Mouse (Mus musculus) spleen, postnatal 10 days (tissue): ENCODE measurements around the gene Fitm2.

Experiments
- DNase-seq, 2 experiments: peaks; one replicate each; pipeline ENCODE4 v3.0.0; 2021 to 2022; ENCODE audit warnings: low spot score in 2 of 2

The Fitm2 gene

GRCm38 (mm10) chr2:163472466-163472851 is at the start of gene Fitm2:
Gene Fitm2 (minus strand): TSS chr2:163472629.
- DNase-seq = peak; percentile 92 to 95

DNA sequence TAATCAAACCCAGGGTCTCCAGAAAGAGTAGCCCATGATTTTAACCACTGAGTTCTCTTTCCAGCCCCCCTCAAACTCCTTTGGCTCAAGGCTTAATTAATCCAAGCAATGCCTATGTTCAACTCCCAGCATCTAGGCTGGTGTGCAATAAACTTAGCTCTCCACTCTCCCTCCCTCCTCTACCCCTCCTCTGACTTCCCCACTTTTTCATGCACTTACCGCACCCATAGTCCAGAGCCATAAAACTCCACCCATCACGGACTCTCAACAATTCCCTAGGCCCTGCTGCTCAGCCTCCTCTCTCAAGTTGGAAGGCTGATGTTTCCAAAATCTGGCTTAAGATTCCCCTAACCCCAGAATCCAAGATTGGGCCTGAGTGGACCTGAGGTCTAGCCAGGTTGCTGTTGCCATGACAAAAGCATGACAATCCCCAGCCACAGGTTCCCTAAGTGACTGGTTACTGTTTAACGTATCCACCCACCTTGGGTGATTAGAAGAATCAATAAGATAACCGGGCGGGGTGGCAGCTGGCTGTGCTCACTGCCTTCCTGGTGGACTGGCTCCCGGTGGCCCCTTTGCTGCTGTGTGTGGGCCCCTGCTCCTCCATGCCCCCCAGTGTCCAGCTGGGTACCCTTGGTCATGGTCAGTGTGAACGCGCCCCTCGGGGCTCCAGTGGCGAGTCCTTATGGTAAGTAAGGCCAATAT is 34.0 kb upstream of the Fitm2 start, which contains the start of gene Hnf4a:
Gene Hnf4a, plus strand, starts transcription at position 509 of the 705 bp plus-strand sequence.
- no peak for DNase-seq

GRCm38 (mm10) chr2:163503191-163503590 is 30.8 kb upstream of the Fitm2 start:
- DNase-seq = no peak

GRCm38 (mm10) chr2:163502219-163502618 is 29.8 kb upstream of the Fitm2 start:
- DNase-seq = no peak

GRCm38 (mm10) chr2:163494456-163494855 is 22.0 kb upstream of the Fitm2 start:
- DNase-seq = no peak

DNA sequence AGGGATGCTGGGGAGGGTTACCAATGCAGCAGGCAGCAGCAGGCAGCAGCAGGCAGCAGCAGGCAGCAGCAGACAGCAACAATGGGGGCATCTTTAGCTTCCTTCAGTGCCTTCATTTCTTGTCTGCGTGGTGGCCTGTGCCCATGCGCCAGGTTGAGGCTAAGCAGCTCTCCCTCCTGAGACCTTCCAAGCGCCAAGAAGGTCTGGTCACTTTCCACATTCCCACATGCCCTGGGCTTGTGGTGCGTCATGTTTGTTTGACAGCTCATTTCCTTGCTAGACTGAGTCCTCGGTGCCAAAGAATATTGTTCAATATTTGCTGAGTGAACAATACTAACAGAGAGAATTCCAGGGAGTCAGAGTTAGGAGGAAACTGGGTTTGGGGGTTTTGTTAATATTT is 21.5 kb upstream of the Fitm2 start:
- DNase-seq = no peak

DNA sequence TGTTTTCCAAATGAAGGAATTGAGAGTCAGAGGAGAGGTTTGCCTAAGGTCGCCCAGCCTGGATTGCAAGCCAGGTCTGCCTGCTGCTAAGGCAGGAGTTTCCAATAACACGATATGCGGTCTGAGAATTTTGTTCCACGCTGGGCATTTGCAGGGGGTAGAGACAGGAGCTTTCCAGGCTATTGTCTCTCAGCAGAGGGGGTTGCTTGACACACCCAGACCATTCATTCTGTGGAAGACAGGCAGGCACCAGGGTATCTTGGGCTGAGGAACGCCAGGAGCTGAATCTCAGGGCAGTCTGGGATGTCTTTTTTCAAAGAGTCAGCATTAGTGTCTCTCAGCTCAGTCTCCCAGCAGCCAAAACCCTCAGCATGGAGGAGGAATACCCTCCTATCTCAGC is 20.6 kb upstream of the Fitm2 start:
- no peak for DNase-seq

DNA sequence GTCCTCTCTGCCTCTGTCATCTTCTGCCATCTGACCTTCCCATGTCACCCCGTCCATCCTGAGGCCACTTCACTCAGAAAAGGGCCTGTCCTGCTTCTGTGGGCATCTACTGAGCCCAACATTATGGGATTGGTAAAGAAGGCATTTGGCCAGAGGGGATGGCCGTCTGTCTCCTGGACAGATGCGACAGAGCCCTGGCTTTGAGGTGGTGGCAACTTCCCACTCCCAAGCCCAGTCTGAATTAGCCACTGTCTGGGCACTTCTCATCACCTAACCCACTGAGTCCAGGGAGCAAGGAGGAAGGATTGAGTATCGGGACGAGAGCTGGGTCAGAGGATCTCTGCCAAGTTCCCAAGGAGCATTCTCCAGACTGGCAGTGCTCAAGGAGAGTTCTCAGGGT is 19.6 kb upstream of the Fitm2 start, which contains the start of gene R3hdml:
Gene R3hdml, plus strand, starts transcription at position 301 of the 400 bp plus-strand sequence.
- no peak for DNase-seq

DNA sequence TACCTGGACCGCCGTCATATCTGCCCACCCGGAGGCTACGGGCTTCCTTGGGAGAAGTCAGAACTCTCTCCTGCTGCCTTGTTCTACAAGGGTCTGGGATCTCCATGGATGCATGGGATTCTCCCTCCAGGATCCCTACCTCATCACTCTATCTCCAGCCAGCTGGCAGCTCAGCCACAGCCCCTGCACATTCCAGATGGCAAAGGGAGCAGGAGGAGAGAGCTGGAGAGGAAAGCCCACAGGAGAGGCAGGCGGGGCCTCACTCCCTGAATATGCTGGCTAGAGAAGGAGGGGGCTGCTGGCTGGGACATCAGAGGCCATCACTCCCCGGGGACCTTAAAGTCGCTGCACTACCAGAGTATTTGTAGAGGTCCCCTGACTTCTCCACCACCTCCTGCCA is 18.9 kb upstream of the Fitm2 start:
- DNase-seq = no peak

DNA sequence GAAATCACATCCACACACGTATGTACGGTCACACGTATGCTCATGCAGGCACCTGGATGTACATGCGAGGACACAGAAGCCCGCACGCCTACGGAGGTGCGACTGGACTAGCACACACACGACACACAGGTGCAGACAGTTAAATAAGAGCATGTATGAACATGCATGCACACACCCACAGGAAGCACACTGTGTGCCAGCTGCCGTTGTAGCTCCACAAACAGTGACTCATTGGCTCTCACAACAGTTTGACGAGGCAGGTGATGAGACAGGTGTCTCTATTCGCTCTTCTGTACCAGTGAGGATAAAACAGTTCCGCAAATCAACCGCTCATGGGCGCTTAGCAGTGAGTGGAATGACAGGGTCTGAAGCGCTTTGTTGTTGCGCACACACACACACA is 18.2 kb upstream of the Fitm2 start:
- no peak for DNase-seq

- DNase-seq = no peak
These were observed 17.4 kb upstream of the Fitm2 start for GRCm38 (mm10) chr2:163489725-163490291.

GRCm38 (mm10) chr2:163487360-163487759 is 14.9 kb upstream of the Fitm2 start:
- no peak for DNase-seq

GRCm38 (mm10) chr2:163481539-163482029 is 9.2 kb upstream of the Fitm2 start:
- no peak for DNase-seq

DNA sequence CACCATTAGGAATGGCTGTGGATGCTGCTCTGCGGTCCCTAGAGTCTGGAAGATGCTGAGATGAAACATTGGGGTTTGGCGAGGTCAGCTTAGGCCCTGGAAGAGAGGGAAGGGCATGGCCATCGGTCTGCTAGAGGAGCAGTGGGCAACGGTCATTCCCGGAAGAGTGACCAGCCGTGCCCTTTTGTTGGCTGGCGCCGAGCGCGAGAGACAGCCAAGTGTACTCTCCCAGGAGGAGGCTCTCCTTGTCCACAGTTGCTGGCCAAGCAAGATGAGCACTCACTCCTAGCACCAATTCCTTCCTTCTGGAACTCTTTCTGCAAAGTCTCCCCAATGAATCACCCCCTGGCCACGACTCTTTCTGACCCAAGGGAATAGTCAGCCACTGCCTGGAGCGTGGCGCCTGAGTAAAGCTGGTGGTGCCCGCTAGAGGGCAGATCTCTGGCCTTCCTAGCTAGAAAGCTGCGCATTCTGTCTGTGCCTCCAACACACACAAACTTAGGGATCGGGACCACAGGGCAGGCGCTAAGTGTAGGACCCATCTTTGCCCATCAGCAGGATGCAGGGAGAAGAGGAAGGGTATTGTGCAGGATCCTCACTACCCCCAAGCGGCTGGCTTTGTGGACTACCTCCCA is 7.9 kb upstream of the Fitm2 start:
- no peak for DNase-seq

GRCm38 (mm10) chr2:163471710-163472465 is 541 bp downstream of the Fitm2 start:
- no peak for DNase-seq

GRCm38 (mm10) chr2:163471136-163471535 is 1.3 kb downstream of the Fitm2 start:
- no peak for DNase-seq

GRCm38 (mm10) chr2:163469711-163470110 is 2.7 kb downstream of the Fitm2 start:
- DNase-seq = no peak

GRCm38 (mm10) chr2:163468866-163469265 is 3.6 kb downstream of the Fitm2 start:
- DNase-seq = no peak

DNA sequence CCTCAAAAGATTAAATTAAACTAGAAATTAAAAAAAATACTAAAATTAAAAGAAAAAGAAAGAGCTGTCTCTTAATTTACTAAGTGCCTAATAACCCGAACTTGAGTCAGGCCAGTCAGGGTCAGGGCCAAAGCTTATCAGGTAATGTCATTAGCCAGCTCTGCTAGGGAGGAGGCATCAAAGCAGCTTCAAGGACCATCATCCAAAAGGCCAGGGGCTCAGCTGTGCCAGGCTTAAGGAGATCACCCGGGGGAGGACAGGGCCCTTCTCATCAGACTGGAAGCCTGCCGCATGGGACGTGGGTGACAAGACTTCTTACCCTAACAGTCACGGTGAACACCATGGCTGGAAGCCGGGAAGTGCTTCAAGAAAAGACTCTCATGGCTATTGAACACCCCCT is 4.8 kb downstream of the Fitm2 start:
- DNase-seq = no peak

DNA sequence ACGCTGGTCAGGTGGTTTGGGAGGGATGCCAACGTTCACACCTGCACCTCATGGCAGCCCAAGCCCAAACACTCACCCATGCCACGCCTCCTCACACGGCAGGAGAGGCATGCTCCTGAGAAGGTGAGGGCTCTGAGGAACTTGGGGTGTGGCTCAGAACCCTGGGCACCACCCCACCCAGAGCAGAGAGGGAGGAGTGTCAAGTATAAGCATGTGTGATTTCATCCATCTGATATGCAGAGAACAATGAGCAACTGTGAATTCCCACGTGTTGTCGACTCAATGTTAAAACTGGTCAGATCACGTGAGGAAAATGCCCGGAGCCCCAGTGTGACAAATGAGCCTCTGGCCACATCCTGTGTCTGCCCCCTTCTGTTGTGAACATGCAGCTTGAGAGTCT is 5.7 kb downstream of the Fitm2 start:
- DNase-seq = no peak

DNA sequence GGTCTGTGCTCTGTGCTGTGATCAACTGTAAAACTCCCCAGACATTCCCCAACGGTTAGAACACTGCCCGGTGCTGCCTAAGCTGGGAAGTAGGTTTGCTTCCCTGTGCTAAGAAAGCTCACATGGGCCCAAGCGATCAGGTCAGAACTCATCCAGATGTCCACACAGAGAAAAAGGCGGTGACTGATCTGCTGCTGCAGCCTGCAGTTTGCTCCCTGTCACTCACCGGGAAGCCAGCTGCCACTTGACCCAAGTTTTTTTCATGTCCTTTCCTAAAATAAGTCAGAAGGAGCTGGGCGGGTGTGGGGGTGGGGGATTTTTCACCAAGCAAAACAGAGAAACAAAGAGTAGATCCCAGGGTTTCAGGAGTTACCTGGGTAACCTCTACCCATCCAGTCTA is 7.9 kb downstream of the Fitm2 start:
- DNase-seq = no peak

DNA sequence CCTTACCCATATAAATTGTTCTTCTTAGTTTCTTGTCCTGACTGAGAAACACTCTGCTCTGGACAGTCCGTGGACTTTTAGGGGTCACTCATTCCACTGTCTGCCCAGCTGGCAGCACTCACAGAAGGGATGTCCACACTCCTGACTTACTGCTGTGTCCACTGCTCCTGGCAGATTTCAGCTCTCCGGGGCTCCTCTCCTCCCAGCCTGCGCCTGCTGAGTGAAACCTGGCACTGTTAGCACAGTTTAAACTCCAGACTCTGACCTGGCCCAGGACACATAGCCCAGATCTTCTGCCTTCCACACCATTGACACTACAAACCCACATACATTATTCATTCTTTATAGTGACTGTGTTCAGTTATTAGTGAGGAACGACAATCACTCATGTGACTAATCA is 8.4 kb downstream of the Fitm2 start:
- no peak for DNase-seq
